ENCODE assay signal across 22 mouse cellular contexts in genomic region chr19:10434927-10435326, GRCm38 (mm10). TPM values are rescaled to one million over a fixed set of nuclear protein-coding genes. Genes with fewer than 3 reads are reported as not detected.
DNase-seq lines count a peak whose midpoint lies in the region; ATAC-seq lines count a peak whose summit lies in the region.
"Had no signal": no experiment of that assay in that cellular context is flagged by ENCODE, and none has a peak within 500 bp of the region (broad histone marks: within the 10 kb centered on the region; RNA-seq: fewer than 3 reads in every experiment).

No protein-coding gene starts in this region.

- H3K9me3 ChIP-seq in intestine, embryonic 16.5 days (ENCODE audit: control insufficient read depth, low read length): no peaks in the 10 kb centered on the region
- H3K9me3 ChIP-seq in stomach, embryonic 16.5 days (replicated peaks; ENCODE audit: control insufficient read depth, low read length): no peaks in the 10 kb centered on the region
- H3K9me3 ChIP-seq: limb, embryonic 15.5 days; midbrain, embryonic 15.5 days; neural tube, embryonic 15.5 days had no signal

- peak; percentile 63 for ATAC-seq in intestine, embryonic 16.5 days
- peak; percentile 81 for ATAC-seq in stomach, embryonic 16.5 days (ENCODE audit: insufficient read depth, low FRiP score)
- ATAC-seq: forebrain, embryonic 16.5 days; midbrain, embryonic 15.5 days had no signal

- no peak overlapping the region for H3K9ac ChIP-seq in intestine, embryonic 16.5 days (ENCODE audit: low read depth, low read length)
- H3K9ac ChIP-seq in stomach, embryonic 16.5 days (ENCODE audit: low read length): no peak overlapping the region
- H3K9ac ChIP-seq: hindbrain, embryonic 14.5 days; limb, embryonic 15.5 days; midbrain, embryonic 15.5 days; neural tube, embryonic 15.5 days had no signal

- no peak overlapping the region for H3K4me2 ChIP-seq in intestine, embryonic 16.5 days (ENCODE audit: low read depth, low read length)
- H3K4me2 ChIP-seq in stomach, embryonic 16.5 days (ENCODE audit: low read depth, low read length): no peak overlapping the region
- H3K4me2 ChIP-seq: heart, embryonic 11.5 days; hindbrain, embryonic 14.5 days; limb, embryonic 15.5 days; midbrain, embryonic 15.5 days; neural tube, embryonic 15.5 days had no signal

- no peaks in the 10 kb centered on the region for H3K27me3 ChIP-seq in intestine, embryonic 16.5 days (replicated peaks; ENCODE audit: control insufficient read depth, insufficient read depth, low read length)
- peaks cover 3% of the 10 kb centered on the region; the same call in 1 of the 2 replicates for H3K27me3 ChIP-seq in stomach, embryonic 16.5 days (ENCODE audit: control insufficient read depth, insufficient read depth, low read length)
- H3K27me3 ChIP-seq: midbrain, embryonic 15.5 days; neural tube, embryonic 15.5 days had no signal

- H3K4me3 ChIP-seq in intestine, embryonic 16.5 days (ENCODE audit: low read length): no peak overlapping the region
- no peak overlapping the region for H3K4me3 ChIP-seq in stomach, embryonic 16.5 days (replicated peaks; ENCODE audit: low read length)
- H3K4me3 ChIP-seq: limb, embryonic 15.5 days; midbrain, embryonic 15.5 days; myocyte; neural tube, embryonic 15.5 days had no signal

- H3K4me1 ChIP-seq in intestine, embryonic 16.5 days (ENCODE audit: control insufficient read depth, insufficient read depth, low read length): peaks cover 25% of the 10 kb centered on the region
- peaks cover 6% of the 10 kb centered on the region; the same call in 1 of the 2 replicates for H3K4me1 ChIP-seq in stomach, embryonic 16.5 days (ENCODE audit: control insufficient read depth, insufficient read depth, low read length)
- H3K4me1 ChIP-seq: midbrain, embryonic 15.5 days; neural tube, embryonic 15.5 days had no signal

- WGBS in intestine, embryonic 16.5 days: 45% methylated on average over 6 of the region's 6 CpGs
- WGBS in stomach, embryonic 16.5 days: 48% methylated on average over 6 of the region's 6 CpGs

- DNase-seq in lung, adult 18-20 months: peak; percentile 82 to 90
- peak; percentile 40 for DNase-seq in lung, postnatal 14 days
- DNase-seq in spleen, postnatal 10 days (ENCODE audit: low spot score in 2 of 2): no peak
- no peak for DNase-seq in heart, adult 18-20 months
- no peak for DNase-seq in liver
- DNase-seq: cerebellum, adult 18-20 months; gastrocnemius, postnatal 36 days; kidney, adult 11 months; kidney, postnatal 10 days; right cerebral cortex, postnatal 25 days; thymus, adult 18-20 months had no signal

- H3K36me3 ChIP-seq in intestine, embryonic 16.5 days (ENCODE audit: control insufficient read depth, insufficient read depth, low read length): no peaks in the 10 kb centered on the region
- no peaks in the 10 kb centered on the region for H3K36me3 ChIP-seq in stomach, embryonic 16.5 days (ENCODE audit: control insufficient read depth, insufficient read depth, low read length)
- H3K36me3 ChIP-seq: limb, embryonic 15.5 days had no signal

- H3K27ac ChIP-seq in intestine, embryonic 16.5 days (ENCODE audit: low read length): no peak overlapping the region
- no peak overlapping the region for H3K27ac ChIP-seq in stomach, embryonic 16.5 days (ENCODE audit: low read length)
- H3K27ac ChIP-seq: hindbrain, embryonic 14.5 days; limb, embryonic 15.5 days; midbrain, embryonic 15.5 days; neural tube, embryonic 15.5 days had no signal

RNA-seq across cellular contexts. Expression of gene Lrrc10b, which starts 22.3 kb away (rescaled TPM):
- 0.18 and 0.55 TPM in 2 replicates for polyA plus RNA-seq in intestine, embryonic 16.5 days (2015; fragmentation: Nextera tagmentation; extraction: Ambion mirVana)
- polyA plus RNA-seq in stomach, embryonic 16.5 days (2015; fragmentation: Nextera tagmentation; extraction: Ambion mirVana): 0.32 and 0.41 TPM in 2 replicates
- 1 to 10 TPM; 1.7 to 5.7 TPM for total RNA-seq in heart, adult 18-20 months (2021)
- total RNA-seq: megakaryocyte-erythroid progenitor cell, adult 5-6 weeks had no signal
- polyA plus RNA-seq: liver, embryonic 16.5 days had no signal

RNA-seq across cellular contexts. Expression of gene Syt7, which starts 46.0 kb away (rescaled TPM):
- 0.94 and 1.3 TPM in 2 replicates for polyA plus RNA-seq in intestine, embryonic 16.5 days (2015; fragmentation: Nextera tagmentation; extraction: Ambion mirVana)
- polyA plus RNA-seq in stomach, embryonic 16.5 days (2015; fragmentation: Nextera tagmentation; extraction: Ambion mirVana): 0.84 TPM in 2 replicates
- total RNA-seq in heart, adult 18-20 months (2021): 10 to 100 TPM; 35.5 to 37.1 TPM
- total RNA-seq: megakaryocyte-erythroid progenitor cell, adult 5-6 weeks had no signal

RNA-seq across cellular contexts. Expression of gene Ppp1r32, which starts 47.8 kb away (rescaled TPM):
- 2.0 and 3.4 TPM in 2 replicates for polyA plus RNA-seq in intestine, embryonic 16.5 days (2015; fragmentation: Nextera tagmentation; extraction: Ambion mirVana)
- 0.31 TPM in 1 of 2 replicates, not detected in the other for polyA plus RNA-seq in stomach, embryonic 16.5 days (2015; fragmentation: Nextera tagmentation; extraction: Ambion mirVana)
- under 1 TPM in 1 of 2 experiments, not detected in 1; 0.49 TPM for total RNA-seq in heart, adult 18-20 months (2021)
- polyA plus RNA-seq: heart, embryonic 11.5 days; liver, embryonic 16.5 days had no signal

Comparison
In these comparisons a context has a peak if more than half of its experiments do, and no peak if none do; other contexts are left out.
1. DNase-seq: peak in lung, adult 18-20 months (2 of 2) and lung, postnatal 14 days (single experiment); none in spleen, postnatal 10 days (0 of 2), heart, adult 18-20 months (0 of 2) and liver (single experiment).